In genomic region chr6:119313096-119313495, GRCm38 (mm10) we compare ENCODE assay signal across 12 mouse cellular contexts. TPM values are rescaled to one million over a fixed set of nuclear protein-coding genes. Genes with fewer than 3 reads are reported as not detected.
DNase-seq lines count a peak whose midpoint lies in the region; ATAC-seq lines count a peak whose summit lies in the region.
"Had no signal": no experiment of that assay in that cellular context is flagged by ENCODE, and none has a peak within 500 bp of the region (broad histone marks: within the 10 kb centered on the region; RNA-seq: fewer than 3 reads in every experiment).

No protein-coding gene starts in this region.

- intact Hi-C loops in heart, postnatal 14 days (cut with DNase I): no loop called here

- ATAC-seq in neural tube, embryonic 13.5 days (ENCODE audit: low read depth): no peak
- 0 out of 2 replicates have a peak, but pooled peaks have one; percentile 18 for ATAC-seq in neural tube, embryonic 15.5 days (ENCODE audit: low FRiP score)

- no peaks in the 10 kb centered on the region for H3K36me3 ChIP-seq in neural tube, embryonic 13.5 days
- no peaks in the 10 kb centered on the region for H3K36me3 ChIP-seq in neural tube, embryonic 15.5 days
- H3K36me3 ChIP-seq: embryonic facial prominence, embryonic 13.5 days; heart, embryonic 12.5 days had no signal

- H3K4me2 ChIP-seq in neural tube, embryonic 13.5 days: no peak overlapping the region
- H3K4me2 ChIP-seq in neural tube, embryonic 15.5 days: no peak overlapping the region
- H3K4me2 ChIP-seq: embryonic facial prominence, embryonic 13.5 days; heart, embryonic 12.5 days had no signal

- peak overlapping the region; percentile 64 for H3K27ac ChIP-seq in neural tube, embryonic 13.5 days (replicated peaks)
- peak overlapping the region; percentile 28; the same call in 1 of the 2 replicates for H3K27ac ChIP-seq in neural tube, embryonic 15.5 days (replicated peaks)
- H3K27ac ChIP-seq: embryonic facial prominence, embryonic 13.5 days had no signal

- DNase-seq in cerebellum, postnatal 14 days: peak; percentile 53 to 54
- no peak for DNase-seq in cerebellum, postnatal 4 days (ENCODE audit: low spot score in 2 of 2)
- peak; percentile 44 for DNase-seq in kidney, postnatal 10 days
- DNase-seq in kidney, adult 8-10 months: no peak
- DNase-seq in neural tube, embryonic 10.5 days (ENCODE audit: extremely low spot score, low spot score): no peak
- no peak for DNase-seq in heart, postnatal 14 days
- DNase-seq: gastrocnemius, postnatal 25 days had no signal

- no peak overlapping the region for H3K4me3 ChIP-seq in neural tube, embryonic 13.5 days
- no peak overlapping the region for H3K4me3 ChIP-seq in neural tube, embryonic 15.5 days (replicated peaks)
- H3K4me3 ChIP-seq: embryonic facial prominence, embryonic 13.5 days; heart, embryonic 12.5 days; megakaryocyte, embryonic 14.5 days had no signal

- H3K9me3 ChIP-seq in neural tube, embryonic 13.5 days: no peaks in the 10 kb centered on the region
- H3K9me3 ChIP-seq in neural tube, embryonic 15.5 days (replicated peaks): no peaks in the 10 kb centered on the region
- H3K9me3 ChIP-seq: embryonic facial prominence, embryonic 13.5 days; heart, embryonic 12.5 days; megakaryocyte, embryonic 14.5 days had no signal

- peaks cover 26% of the 10 kb centered on the region for H3K4me1 ChIP-seq in neural tube, embryonic 13.5 days (replicated peaks)
- peaks cover 23% of the 10 kb centered on the region for H3K4me1 ChIP-seq in neural tube, embryonic 15.5 days
- H3K4me1 ChIP-seq: heart, embryonic 12.5 days; megakaryocyte, embryonic 14.5 days had no signal

- WGBS in neural tube, embryonic 13.5 days: 61% methylated on average over 3 of the region's 3 CpGs
- 70% methylated on average over 3 of the region's 3 CpGs for WGBS in neural tube, embryonic 15.5 days

- H3K9ac ChIP-seq in neural tube, embryonic 13.5 days: no peak overlapping the region
- no peak overlapping the region for H3K9ac ChIP-seq in neural tube, embryonic 15.5 days (replicated peaks)
- H3K9ac ChIP-seq: embryonic facial prominence, embryonic 13.5 days; heart, embryonic 12.5 days had no signal

- H3K27me3 ChIP-seq in neural tube, embryonic 13.5 days: no peaks in the 10 kb centered on the region
- no peaks in the 10 kb centered on the region for H3K27me3 ChIP-seq in neural tube, embryonic 15.5 days (replicated peaks)

RNA-seq across cellular contexts. Expression of gene Lrtm2, which starts 17.5 kb away (rescaled TPM):
- 3.4 and 3.8 TPM in 2 replicates for polyA plus RNA-seq in neural tube, embryonic 13.5 days (2015; fragmentation: Nextera tagmentation; extraction: Ambion mirVana)
- 12.4 and 15.0 TPM in 2 replicates for polyA plus RNA-seq in neural tube, embryonic 15.5 days (2015; fragmentation: Nextera tagmentation; extraction: Ambion mirVana)
- total RNA-seq in heart, postnatal 14 days (2021): under 1 TPM; 0.10 to 0.19 TPM
- polyA plus RNA-seq: embryonic facial prominence, embryonic 13.5 days had no signal

Comparison
In these comparisons a context has a peak if more than half of its experiments do, and no peak if none do; other contexts are left out.
1. DNase-seq: peak in cerebellum, postnatal 14 days (2 of 2) and kidney, postnatal 10 days (single experiment); none in cerebellum, postnatal 4 days (0 of 2), kidney, adult 8-10 months (0 of 2), neural tube, embryonic 10.5 days (single experiment) and heart, postnatal 14 days (0 of 2).